Mouse (Mus musculus) gastrocnemius, adult 2 months (tissue): ENCODE measurements around the gene Gatad2a. TPM values are rescaled to one million over a fixed set of nuclear protein-coding genes. Genes with fewer than 3 reads are reported as not detected.

Experiments
- DNase-seq: peaks from one replicate; pipeline ENCODE4 v3.0.0; 2022
- H3K27ac ChIP-seq: fragments of 200-600 bp; 2 replicates; pipeline ENCODE4 v1.8.1; 2022; ENCODE audit warnings: mild to moderate bottlenecking
- H3K4me3 ChIP-seq: fragments of 200-600 bp; 2 replicates; pipeline ENCODE4 v1.8.1; 2022; ENCODE audit warnings: mild to moderate bottlenecking, moderate library complexity
- CTCF ChIP-seq: fragments of 200-600 bp; IDR thresholded peaks from 2 replicates; pipeline ENCODE4 v1.8.1; 2022; ENCODE audit warnings: antibody characterized with exemption, mild to moderate bottlenecking, moderate library complexity
- intact Hi-C: fragments of 180-260 bp; cut with DNase I; formaldehyde crosslinking; loops from one replicate; pipeline ENCODE4 v1.15.1; 2025
- total RNA-seq, 2 experiments: library from RNA; stranded (reverse); gene quantifications; 2 replicates each; pipeline ENCODE4 v1.2.3; 2021

Gatad2a gene
- total RNA-seq, 2 experiments from 2014 or later = 26.5 to 32.6 TPM

GRCm38 (mm10) chr8:69870907-69871306 lies 125.3 kb downstream of the Gatad2a start:
- intact Hi-C loops = loop anchor here (10.0 kb wide), 1 partner anchor 246 kb away; the partner anchor contains the start of gene Zfp868
- no peak for DNase-seq
- Histone ChIP-seq H3K27ac (no peak overlapping the region), H3K4me3 (no peak overlapping the region)
- no peak for TF ChIP-seq CTCF

GRCm38 (mm10) chr8:69870003-69870765 lies 126.0 kb downstream of the Gatad2a start:
- no peak for TF ChIP-seq CTCF
- intact Hi-C loops = loop anchor here (10.0 kb wide), 1 partner anchor 245 kb away; the partner anchor contains the start of gene Zfp868

DNA sequence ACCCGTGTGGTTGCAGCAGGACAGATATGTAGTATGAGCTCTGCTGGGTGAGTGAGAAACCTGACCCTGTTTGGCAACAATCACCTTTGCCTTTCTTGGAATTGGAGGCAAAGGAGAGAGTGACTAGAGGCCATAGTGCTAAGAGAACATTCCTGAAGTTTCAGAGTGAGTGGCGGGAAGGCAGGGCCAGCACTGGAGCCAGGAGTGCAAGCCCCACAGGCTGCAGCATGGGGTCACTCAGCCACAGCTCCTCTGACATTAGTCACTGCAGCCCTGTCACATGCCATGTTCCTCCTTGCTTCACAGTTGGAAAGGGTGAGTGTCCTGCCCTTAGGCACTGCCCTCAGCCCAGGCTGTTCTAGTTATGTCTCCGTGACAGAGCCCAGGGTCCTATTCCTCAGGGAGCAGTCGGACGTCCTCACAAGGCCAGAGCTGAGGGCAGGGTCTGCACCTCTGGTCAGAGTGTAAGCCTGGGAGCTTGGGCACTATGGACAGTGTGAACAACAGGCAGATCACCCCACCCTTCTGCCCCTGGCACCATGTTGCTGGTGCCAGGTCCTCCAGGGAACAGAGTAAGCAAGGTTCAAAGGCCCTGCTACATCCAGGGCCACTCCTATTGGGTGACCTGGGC lies 128.4 kb downstream of the Gatad2a start:
- peak overlapping the region; percentile 73 for H3K27ac ChIP-seq
- no peak overlapping the region for H3K4me3 ChIP-seq
- no peak for DNase-seq
- no peak for TF ChIP-seq CTCF
- intact Hi-C loops = no loop called here

More at GRCm38 (mm10) chr8:69870003-69870765, 126.0 kb downstream of the Gatad2a start:
- Histone ChIP-seq H3K27ac (no peak overlapping the region), H3K4me3 (no peak overlapping the region)
- DNase-seq = no peak

DNA sequence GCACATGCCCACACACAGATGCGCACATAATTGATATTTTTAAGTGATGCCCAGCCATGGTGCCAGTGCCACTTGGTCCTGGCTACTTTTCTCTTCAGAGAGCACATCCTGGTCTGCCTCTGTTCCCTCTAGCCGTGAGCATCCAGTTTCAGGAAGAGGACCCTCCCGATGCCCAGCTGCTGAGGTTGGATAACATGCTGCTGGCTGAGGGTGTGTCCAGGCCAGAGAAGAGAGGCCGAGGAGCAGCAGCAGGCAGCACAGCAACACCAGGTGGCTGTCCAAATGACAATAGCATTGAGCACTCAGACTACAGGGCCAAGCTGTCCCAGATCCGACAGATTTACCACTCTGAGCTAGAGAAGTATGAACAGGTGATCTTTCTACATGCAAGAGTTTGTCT lies 132.0 kb downstream of the Gatad2a start:
- DNase-seq = no peak
- Histone ChIP-seq H3K4me3 (no peak overlapping the region), H3K27ac (no peak overlapping the region)
- intact Hi-C loops = no loop called here
- TF ChIP-seq CTCF = no peak

GRCm38 (mm10) chr8:69863387-69864020 lies 132.7 kb downstream of the Gatad2a start:
- DNase-seq = no peak
- no peak for TF ChIP-seq CTCF
- intact Hi-C loops = no loop called here
- Histone ChIP-seq H3K4me3 (no peak overlapping the region), H3K27ac (no peak overlapping the region)

DNA sequence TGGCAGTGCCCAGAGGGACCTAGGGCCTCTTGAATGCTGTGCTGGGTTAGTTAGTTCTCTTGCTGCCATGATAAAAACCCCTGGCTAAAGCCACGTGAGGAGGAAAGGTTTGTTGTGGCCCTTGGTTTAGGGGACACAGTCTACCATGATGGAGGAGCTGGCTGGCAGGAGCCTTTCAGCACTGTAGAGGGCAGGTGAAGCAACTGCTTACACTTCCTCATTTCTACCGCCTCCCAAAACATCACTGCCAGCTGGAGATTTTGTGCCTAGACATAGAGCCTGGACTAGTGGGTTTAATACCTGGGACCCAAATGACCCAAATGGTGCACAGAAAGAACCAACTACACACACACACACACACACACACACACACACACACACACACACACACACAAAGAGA lies 134.9 kb downstream of the Gatad2a start:
- H3K4me3 ChIP-seq = no peak overlapping the region
- no peak for DNase-seq
- no peak for TF ChIP-seq CTCF
- intact Hi-C loops = no loop called here
- no peak overlapping the region for H3K27ac ChIP-seq

GRCm38 (mm10) chr8:69860807-69861206 lies 135.4 kb downstream of the Gatad2a start:
- no peak; the same call in 1 of the 2 replicates for TF ChIP-seq CTCF
- Histone ChIP-seq H3K27ac (no peak overlapping the region), H3K4me3 (no peak overlapping the region)
- DNase-seq = no peak
- intact Hi-C loops = no loop called here

Other genes with a start within 250 kb of the Gatad2a start
- 1 to 10 TPM; 3.4 to 4.1 TPM for gene Zfp963, start 246.4 kb downstream of the Gatad2a start, total RNA-seq
- 1 to 10 TPM; 2.4 to 3.0 TPM for gene Gm20422, start 221.5 kb downstream of the Gatad2a start, total RNA-seq
- gene Atp13a1, start 205.2 kb downstream of the Gatad2a start, total RNA-seq = 10 to 100 TPM in 1 of 2 experiments, 1 to 10 TPM in 1; 9.9 to 10.4 TPM
- gene Zfp866, start 205.2 kb downstream of the Gatad2a start, total RNA-seq = 10 to 100 TPM; 15.6 to 17.1 TPM
- gene Gmip, start 187.7 kb downstream of the Gatad2a start, total RNA-seq = 1 to 10 TPM; 3.8 to 5.3 TPM
- gene Lpar2, start 174.0 kb downstream of the Gatad2a start, total RNA-seq = under 1 TPM in 1 of 2 experiments, not detected in 1; 0.14 TPM
- not detected for gene Pbx4, start 163.9 kb downstream of the Gatad2a start, total RNA-seq
- gene Cilp2, start 108.7 kb downstream of the Gatad2a start, total RNA-seq = 10 to 100 TPM in 1 of 2 experiments, 1 to 10 TPM in 1; 3.5 to 18.9 TPM
- gene Tssk6, start 94.2 kb downstream of the Gatad2a start, total RNA-seq = not detected
- gene Ndufa13, start 93.8 kb downstream of the Gatad2a start, total RNA-seq = 100 to 1,000 TPM; 312 to 399 TPM
- 10 to 100 TPM in 1 of 2 experiments, 1 to 10 TPM in 1; 9.5 to 14.5 TPM for gene Yjefn3, start 93.7 kb downstream of the Gatad2a start, total RNA-seq
- gene Mau2, start 46.4 kb upstream of the Gatad2a start, total RNA-seq = 10 to 100 TPM; 24.8 to 31.0 TPM
- gene Sugp1, start 46.4 kb upstream of the Gatad2a start, total RNA-seq = 10 to 100 TPM; 16.8 to 21.0 TPM
- gene Tm6sf2, start 76.5 kb upstream of the Gatad2a start, total RNA-seq = 1 to 10 TPM in 1 of 2 experiments, under 1 TPM in 1; 0.33 to 1.0 TPM
- under 1 TPM in 1 of 2 experiments, not detected in 1; 0.08 TPM for gene Hapln4, start 87.1 kb upstream of the Gatad2a start, total RNA-seq
- gene Ncan, start 124.5 kb upstream of the Gatad2a start, total RNA-seq = not detected
- 1 to 10 TPM; 4.3 to 6.5 TPM for gene Nr2c2ap, start 134.9 kb upstream of the Gatad2a start, total RNA-seq
- gene Rfxank, start 142.8 kb upstream of the Gatad2a start, total RNA-seq = 10 to 100 TPM in 1 of 2 experiments, 1 to 10 TPM in 1; 7.5 to 10.7 TPM
- gene Borcs8, start 143.1 kb upstream of the Gatad2a start, total RNA-seq = 10 to 100 TPM; 11.6 to 14.8 TPM
- gene Mef2b, start 143.3 kb upstream of the Gatad2a start, total RNA-seq = under 1 TPM; 0.31 to 0.56 TPM
- gene Tmem161a, start 176.0 kb upstream of the Gatad2a start, total RNA-seq = 10 to 100 TPM; 81.1 to 86.2 TPM
- gene Slc25a42, start 215.9 kb upstream of the Gatad2a start, total RNA-seq = 10 to 100 TPM; 27.5 to 33.3 TPM
- 10 to 100 TPM; 41.8 to 50.7 TPM for gene Sugp2, start 237.8 kb upstream of the Gatad2a start, total RNA-seq
- 1 to 10 TPM; 7.6 to 9.7 TPM for gene Armc6, start 238.1 kb upstream of the Gatad2a start, total RNA-seq